Mouse (Mus musculus) ovary, postnatal 10 days (tissue): Measurements from ENCODE around the gene Cdk5.

Experiments
- DNase-seq: peaks from one replicate; pipeline ENCODE4 v3.0.0; 2022; ENCODE audit warnings: low spot score

Cdk5 gene

DNA sequence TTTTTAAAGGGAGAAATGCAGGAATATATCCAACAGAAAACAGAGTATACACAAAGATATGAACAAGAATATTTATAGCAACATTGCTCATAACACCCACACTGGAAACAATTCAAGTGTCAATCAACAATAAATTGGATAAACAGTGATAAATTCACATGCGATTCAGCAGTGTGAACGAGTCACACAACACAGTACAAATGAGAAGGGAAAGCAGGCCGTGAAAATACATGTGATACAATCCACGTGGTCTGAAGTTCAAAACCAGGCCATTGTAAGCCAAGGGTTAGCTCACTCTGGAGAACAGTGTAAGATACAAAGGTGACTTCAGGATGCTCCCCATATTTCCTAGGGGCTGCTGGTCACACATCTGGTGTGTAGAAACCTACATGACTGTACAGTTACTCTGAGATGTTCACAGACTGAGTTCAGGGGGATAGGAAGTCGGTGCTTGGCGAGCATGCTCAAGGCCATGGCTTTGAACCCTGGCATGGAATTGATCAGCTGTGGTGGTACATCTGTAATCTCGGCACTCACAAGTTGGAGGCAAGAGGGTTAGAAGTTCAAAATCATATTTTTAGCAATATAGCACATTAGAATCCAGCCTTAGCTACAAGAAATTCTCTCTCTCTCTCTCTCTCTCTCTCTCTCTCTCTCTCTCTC is 48.5 kb downstream of the Cdk5 start:
- DNase-seq: no peak

GRCm38 (mm10) chr5:24374216-24374615 is 49.1 kb downstream of the Cdk5 start:
- no peak for DNase-seq

DNA sequence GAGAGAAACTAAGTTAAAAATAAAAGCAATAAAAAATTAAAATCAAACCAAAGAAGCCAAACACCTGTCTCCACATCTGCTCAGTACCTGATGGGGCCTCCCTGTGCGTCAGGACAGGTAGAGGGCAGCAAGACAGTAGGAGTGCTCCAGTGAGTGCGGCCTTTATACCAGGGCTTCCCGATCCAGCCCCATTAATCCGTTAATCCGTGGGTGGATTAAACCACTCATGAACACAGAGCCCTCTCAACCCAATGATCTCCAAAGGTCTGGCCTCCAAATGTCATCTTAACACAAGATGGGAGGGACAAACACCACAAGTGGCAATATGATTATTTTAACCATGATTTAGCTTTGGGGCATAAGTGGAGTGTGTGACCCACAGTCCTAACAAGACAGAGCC is 49.5 kb downstream of the Cdk5 start:
- DNase-seq: no peak

- DNase-seq: no peak
Observed at GRCm38 (mm10) chr5:24369767-24370166, 53.6 kb downstream of the Cdk5 start.
